Comparison of ENCODE assay signal across 22 mouse cellular contexts in genomic region chr16:43661576-43661975, GRCm38 (mm10). TPM values are rescaled to one million over a fixed set of nuclear protein-coding genes. Genes with fewer than 3 reads are reported as not detected.
"Had no signal": no experiment of that assay in that cellular context is flagged by ENCODE, and none has a peak within 500 bp of the region (broad histone marks: within the 10 kb centered on the region; RNA-seq: fewer than 3 reads in every experiment).

No protein-coding gene starts in this region.

- H3K27ac ChIP-seq: midbrain, embryonic 13.5 days; midbrain, embryonic 15.5 days; neural tube, embryonic 12.5 days; stomach, embryonic 15.5 days; stomach, postnatal 0 days had no signal

- H3K9me3 ChIP-seq: megakaryocyte, embryonic 14.5 days; midbrain, embryonic 13.5 days; midbrain, embryonic 15.5 days; neural tube, embryonic 12.5 days; stomach, embryonic 15.5 days had no signal

- H3K36me3 ChIP-seq: midbrain, embryonic 13.5 days; midbrain, embryonic 15.5 days; neural tube, embryonic 12.5 days; stomach, embryonic 15.5 days had no signal

- H3K4me1 ChIP-seq: megakaryocyte, embryonic 14.5 days; midbrain, embryonic 13.5 days; midbrain, embryonic 15.5 days; neural tube, embryonic 12.5 days; stomach, embryonic 15.5 days had no signal

- H3K9ac ChIP-seq: lung, embryonic 14.5 days; midbrain, embryonic 13.5 days; midbrain, embryonic 15.5 days; neural tube, embryonic 12.5 days; stomach, embryonic 15.5 days had no signal

- ATAC-seq: midbrain, embryonic 13.5 days; midbrain, embryonic 15.5 days had no signal

- H3K27me3 ChIP-seq: megakaryocyte, embryonic 14.5 days; midbrain, embryonic 13.5 days; midbrain, embryonic 15.5 days; neural tube, embryonic 12.5 days; stomach, embryonic 15.5 days had no signal

- DNase-seq: lung, adult 18-20 months; lung, embryonic 14.5 days; lung, postnatal 10 days; lung, postnatal 4 days; right cerebral cortex, postnatal 25 days; right cerebral cortex, postnatal 4 days; spleen, adult 18-20 months; thymus, adult 18-20 months; thymus, postnatal 14 days; thymus, postnatal 36 days had no signal

- H3K4me3 ChIP-seq: megakaryocyte, embryonic 14.5 days; midbrain, embryonic 13.5 days; midbrain, embryonic 15.5 days; neural tube, embryonic 12.5 days; stomach, embryonic 15.5 days had no signal

- H3K4me2 ChIP-seq: lung, embryonic 14.5 days; midbrain, embryonic 11.5 days; midbrain, embryonic 13.5 days; midbrain, embryonic 15.5 days; neural tube, embryonic 12.5 days; stomach, embryonic 15.5 days had no signal

RNA-seq across cellular contexts. Expression of gene Tigit, which starts 2.4 kb away (rescaled TPM):
- total RNA-seq: midbrain, postnatal 0 days; neutrophil, adult 5-6 weeks had no signal
- polyA plus RNA-seq: liver, embryonic 16.5 days; lung, embryonic 14.5 days; lung, embryonic 16.5 days; midbrain, embryonic 11.5 days; midbrain, embryonic 13.5 days; midbrain, embryonic 15.5 days; neural tube, embryonic 12.5 days; stomach, embryonic 15.5 days; stomach, postnatal 0 days; testis, adult 2 months had no signal
